Mouse (Mus musculus) neural tube, embryonic 13.5 days (tissue): Measurements from ENCODE around the gene Grin2c. TPM values are rescaled to one million over a fixed set of nuclear protein-coding genes. Genes with fewer than 3 reads are reported as not detected.

ENCODE experiments used
- ATAC-seq: fragments of 200-750 bp; cut with Nextera tagmentation; 2 replicates; pipeline ENCODE4 v1.8.0; 2017; ENCODE audit warnings: low read depth, mild to moderate bottlenecking, moderate TSS enrichment, moderate library complexity
- H3K27ac ChIP-seq: fragments of 300-500 bp; sonication (generic); replicated peaks from 2 replicates; pipeline ENCODE4 v1.5.1; 2015; ENCODE audit warnings: moderate library complexity, mild to moderate bottlenecking, inconsistent platforms
- H3K27me3 ChIP-seq: fragments of 300-500 bp; sonication (generic); 2 replicates; pipeline ENCODE4 v1.6.1; 2015; ENCODE audit warnings: mild to moderate bottlenecking, inconsistent platforms
- H3K36me3 ChIP-seq: fragments of 300-500 bp; sonication (generic); 2 replicates; pipeline ENCODE4 v1.6.1; 2015; ENCODE audit warnings: mild to moderate bottlenecking, inconsistent platforms
- H3K4me1 ChIP-seq: fragments of 300-500 bp; sonication (generic); replicated peaks from 2 replicates; pipeline ENCODE4 v1.6.1; 2015; ENCODE audit warnings: inconsistent platforms
- H3K4me2 ChIP-seq: fragments of 300-500 bp; sonication (generic); 2 replicates; pipeline ENCODE4 v1.6.1; 2015; ENCODE audit warnings: inconsistent platforms, mild to moderate bottlenecking, moderate library complexity
- H3K4me3 ChIP-seq: fragments of 300-500 bp; sonication (generic); 2 replicates; pipeline ENCODE4 v1.5.1; 2015; ENCODE audit warnings: mild to moderate bottlenecking, inconsistent platforms
- H3K9ac ChIP-seq: fragments of 300-500 bp; sonication (generic); 2 replicates; pipeline ENCODE4 v1.6.1; 2015; ENCODE audit warnings: moderate library complexity, mild to moderate bottlenecking, inconsistent platforms
- H3K9me3 ChIP-seq: fragments of 300-500 bp; sonication (generic); 2 replicates; pipeline ENCODE4 v1.6.1; 2016; ENCODE audit warnings: inconsistent platforms
- WGBS: fragments of 180-500 bp; shearing (Covaris S2); methylation state at CpG from one replicate; pipeline ENCODE4 v1.1.7; 2015; 5-methylcytosine and 5-hydroxymethylcytosine counted together
- polyA plus RNA-seq: library from polyadenylated mRNA; unstranded; fragments of >200 nt; fragmentation: Nextera tagmentation; extraction: Ambion mirVana; gene quantifications from 2 replicates; pipeline ENCODE4 v1.2.1, GENCODE M21; 2015

The Grin2c gene
- polyA plus RNA-seq, 1 experiment from 2014 or later = 0.57 TPM

- Histone ChIP-seq H3K4me3 (no peak overlapping the region), H3K4me2 (no peak overlapping the region), H3K27me3 (peaks cover 11% of the 10 kb centered on the region), H3K27ac (0 out of 2 replicates have a peak overlapping the region, but pooled peaks have one; percentile 0), H3K9ac (no peak overlapping the region), H3K4me1 (peaks cover 15% of the 10 kb centered on the region), H3K9me3 (no peaks in the 10 kb centered on the region), H3K36me3 (no peaks in the 10 kb centered on the region)
- ATAC-seq = no peak
- WGBS = 66% methylated on average over 14 of the region's 14 CpGs
These were observed 25.8 kb upstream of the Grin2c start for GRCm38 (mm10) chr11:115292631-115293375.

DNA sequence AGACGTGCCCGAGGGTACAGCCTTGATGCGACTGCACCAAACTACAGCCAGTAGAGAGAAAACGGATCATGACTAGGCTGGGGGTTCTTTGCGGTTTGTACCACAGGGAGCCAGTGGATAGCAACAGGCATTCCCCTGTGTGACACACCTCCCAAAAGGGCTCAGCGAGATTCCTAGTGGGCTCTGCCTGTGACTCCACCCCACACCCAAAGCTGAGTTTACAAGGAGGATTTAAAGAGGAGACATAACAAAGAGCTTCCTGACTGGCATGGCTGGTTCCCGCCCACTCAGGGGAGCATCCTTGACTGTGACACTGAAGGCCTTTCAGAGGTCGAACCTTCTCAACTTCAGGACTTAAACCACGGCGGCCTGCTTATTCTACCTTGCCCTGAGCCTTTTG lies 24.5 kb upstream of the Grin2c start:
- peaks cover 6% of the 10 kb centered on the region for H3K27me3 ChIP-seq
- no peak overlapping the region for H3K9ac ChIP-seq
- no peaks in the 10 kb centered on the region for H3K36me3 ChIP-seq
- H3K4me2 ChIP-seq = no peak overlapping the region
- H3K4me3 ChIP-seq = no peak overlapping the region
- H3K27ac ChIP-seq = no peak overlapping the region
- H3K9me3 ChIP-seq = no peaks in the 10 kb centered on the region
- H3K4me1 ChIP-seq = peaks cover 6% of the 10 kb centered on the region; the same call in 1 of the 2 replicates
- WGBS = 81% methylated on average over 10 of the region's 10 CpGs
- ATAC-seq = no peak

DNA sequence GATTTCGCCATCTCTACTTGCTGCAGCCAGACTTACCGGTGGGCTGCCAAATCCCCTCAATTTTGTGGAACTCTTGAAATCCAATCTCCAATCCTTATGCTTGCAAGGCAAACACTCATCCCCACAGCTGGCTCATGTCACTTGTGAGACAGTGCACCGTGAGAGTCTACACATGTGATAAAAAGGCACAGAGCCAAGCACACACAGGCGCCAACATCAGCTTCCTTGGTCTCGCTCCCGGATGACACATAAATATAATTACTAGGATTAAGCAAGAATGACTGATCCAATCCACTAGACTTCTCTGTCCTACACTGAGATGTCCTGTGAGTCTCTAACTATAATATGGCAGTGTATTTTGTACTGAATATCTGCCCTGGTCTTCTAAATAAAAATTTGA lies 23.9 kb upstream of the Grin2c start:
- H3K9me3 ChIP-seq = no peaks in the 10 kb centered on the region
- 82% methylated on average over 6 of the region's 6 CpGs for WGBS
- H3K4me1 ChIP-seq = peaks cover 9% of the 10 kb centered on the region; the same call in 1 of the 2 replicates
- H3K36me3 ChIP-seq = no peaks in the 10 kb centered on the region
- no peak overlapping the region for H3K27ac ChIP-seq
- H3K4me3 ChIP-seq = no peak overlapping the region
- ATAC-seq = no peak
- H3K4me2 ChIP-seq = no peak overlapping the region
- no peak overlapping the region for H3K9ac ChIP-seq
- H3K27me3 ChIP-seq = no peaks in the 10 kb centered on the region

GRCm38 (mm10) chr11:115290314-115290713 lies 23.3 kb upstream of the Grin2c start:
- Histone ChIP-seq H3K36me3 (no peaks in the 10 kb centered on the region), H3K4me3 (no peak overlapping the region), H3K4me1 (peaks cover 9% of the 10 kb centered on the region; the same call in 1 of the 2 replicates), H3K27ac (no peak overlapping the region), H3K9me3 (no peaks in the 10 kb centered on the region), H3K27me3 (no peaks in the 10 kb centered on the region), H3K9ac (no peak overlapping the region), H3K4me2 (no peak overlapping the region)
- ATAC-seq = no peak
- 94% methylated on average over 1 of the region's 1 CpGs for WGBS

- no peak for ATAC-seq
These were observed 22.8 kb upstream of the Grin2c start for GRCm38 (mm10) chr11:115289885-115290284.

DNA sequence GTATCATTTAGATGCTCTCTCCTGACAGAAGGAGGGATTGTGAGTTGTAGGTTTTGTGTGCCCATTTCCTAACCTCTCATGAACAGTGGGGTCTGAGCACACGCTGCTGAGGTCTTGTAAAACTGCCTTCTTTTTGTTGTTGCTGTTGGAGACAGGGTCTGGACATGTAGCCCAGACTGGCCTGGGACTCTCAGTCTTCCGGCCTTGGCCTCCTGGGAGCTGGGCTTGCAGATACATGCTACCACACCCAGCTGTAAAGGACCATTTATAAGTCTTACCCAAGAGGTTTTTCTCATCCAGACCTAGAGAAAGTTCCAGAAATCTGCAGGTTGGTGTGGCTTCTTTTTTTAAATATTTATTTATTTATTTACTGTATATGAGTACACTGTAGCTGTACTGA lies 21.3 kb upstream of the Grin2c start:
- no peak overlapping the region for H3K4me3 ChIP-seq
- WGBS = 88% methylated on average over 2 of the region's 2 CpGs
- H3K27me3 ChIP-seq = no peaks in the 10 kb centered on the region

More at GRCm38 (mm10) chr11:115289885-115290284, 22.8 kb upstream of the Grin2c start:
- Histone ChIP-seq H3K4me1 (peaks cover 9% of the 10 kb centered on the region; the same call in 1 of the 2 replicates), H3K4me3 (no peak overlapping the region), H3K9ac (no peak overlapping the region), H3K36me3 (no peaks in the 10 kb centered on the region), H3K4me2 (no peak overlapping the region), H3K27me3 (no peaks in the 10 kb centered on the region), H3K27ac (no peak overlapping the region), H3K9me3 (no peaks in the 10 kb centered on the region)
- WGBS = 85% methylated on average over 8 of the region's 8 CpGs

DNA sequence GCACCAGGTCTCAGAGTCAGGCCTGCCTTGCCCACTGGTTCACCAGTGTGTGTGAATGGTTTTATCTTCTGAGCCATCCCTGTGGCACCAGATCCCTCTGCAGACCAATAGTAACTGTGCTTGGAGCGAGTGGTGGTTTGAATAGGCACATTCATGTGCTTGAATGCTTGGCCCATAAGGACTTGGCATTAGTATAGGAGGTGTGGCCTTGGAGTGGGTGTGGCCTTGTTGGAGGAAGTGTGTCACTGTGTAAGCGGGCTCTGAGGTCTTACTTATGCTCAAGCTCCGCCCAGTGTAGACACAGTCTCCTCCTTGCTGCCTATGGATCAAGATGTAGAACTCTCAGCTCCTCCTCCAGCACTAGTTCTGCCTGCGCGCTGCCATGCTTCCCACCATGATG lies 20.3 kb upstream of the Grin2c start:
- peak; percentile 28; the same call in 1 of the 2 replicates for ATAC-seq

More for the DNA sequence above, 21.3 kb upstream of the Grin2c start:
- Histone ChIP-seq H3K4me1 (peaks cover 9% of the 10 kb centered on the region), H3K27ac (no peak overlapping the region), H3K9me3 (no peaks in the 10 kb centered on the region), H3K9ac (no peak overlapping the region), H3K36me3 (no peaks in the 10 kb centered on the region), H3K4me2 (no peak overlapping the region)
- ATAC-seq = no peak

DNA sequence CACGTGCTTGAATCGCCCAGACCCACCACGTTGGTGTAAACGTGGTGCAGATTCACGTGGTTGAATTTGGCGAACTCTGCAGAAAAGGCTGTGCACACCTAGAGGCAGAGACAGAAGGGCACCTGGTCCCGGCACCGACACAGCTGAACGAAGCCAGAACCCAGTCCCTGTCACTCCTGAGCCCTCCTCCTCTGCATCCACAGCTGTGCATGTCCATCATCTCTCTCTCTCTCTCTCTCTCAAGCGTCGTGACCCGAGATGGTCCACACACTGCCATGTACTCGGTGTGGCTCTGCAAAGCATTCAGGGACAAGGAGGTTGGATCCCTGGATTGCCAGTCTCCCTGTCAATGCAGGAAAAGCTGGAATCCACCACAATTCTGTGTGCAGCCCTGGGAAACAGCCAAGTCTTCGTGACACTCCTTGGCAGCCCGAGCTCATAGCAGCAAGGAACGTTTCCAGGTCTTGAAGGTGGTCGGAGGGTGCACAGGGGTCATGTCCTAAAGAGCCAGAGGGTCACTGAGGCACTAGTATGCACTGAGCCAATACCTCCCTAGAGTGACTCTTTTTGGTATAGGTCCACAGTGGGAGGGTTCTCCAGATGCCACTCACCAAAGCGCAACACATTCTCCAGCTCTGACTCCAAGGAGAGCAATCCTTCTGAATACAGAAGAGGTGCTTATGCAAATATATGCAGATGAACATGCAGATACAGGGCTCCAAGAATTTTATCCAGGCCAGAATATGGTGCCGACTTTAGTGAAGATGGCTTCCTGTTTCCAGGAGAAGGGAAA lies 19.4 kb upstream of the Grin2c start:
- H3K9me3 ChIP-seq = no peaks in the 10 kb centered on the region
- WGBS = 77% methylated on average over 19 of the region's 19 CpGs
- H3K9ac ChIP-seq = no peak overlapping the region
- no peak overlapping the region; the same call in 1 of the 2 replicates for H3K27ac ChIP-seq
- no peaks in the 10 kb centered on the region for H3K36me3 ChIP-seq
- no peak overlapping the region for H3K4me2 ChIP-seq
- no peaks in the 10 kb centered on the region for H3K27me3 ChIP-seq
- peaks cover 9% of the 10 kb centered on the region for H3K4me1 ChIP-seq
- ATAC-seq = no peak
- no peak overlapping the region for H3K4me3 ChIP-seq

More for the DNA sequence above, 20.3 kb upstream of the Grin2c start:
- whole genome bisulfite sequencing = 84% methylated on average over 5 of the region's 5 CpGs
- Histone ChIP-seq H3K4me1 (peaks cover 9% of the 10 kb centered on the region), H3K9me3 (no peaks in the 10 kb centered on the region), H3K27me3 (no peaks in the 10 kb centered on the region), H3K9ac (no peak overlapping the region), H3K36me3 (no peaks in the 10 kb centered on the region), H3K4me3 (no peak overlapping the region), H3K27ac (no peak overlapping the region), H3K4me2 (no peak overlapping the region)

DNA sequence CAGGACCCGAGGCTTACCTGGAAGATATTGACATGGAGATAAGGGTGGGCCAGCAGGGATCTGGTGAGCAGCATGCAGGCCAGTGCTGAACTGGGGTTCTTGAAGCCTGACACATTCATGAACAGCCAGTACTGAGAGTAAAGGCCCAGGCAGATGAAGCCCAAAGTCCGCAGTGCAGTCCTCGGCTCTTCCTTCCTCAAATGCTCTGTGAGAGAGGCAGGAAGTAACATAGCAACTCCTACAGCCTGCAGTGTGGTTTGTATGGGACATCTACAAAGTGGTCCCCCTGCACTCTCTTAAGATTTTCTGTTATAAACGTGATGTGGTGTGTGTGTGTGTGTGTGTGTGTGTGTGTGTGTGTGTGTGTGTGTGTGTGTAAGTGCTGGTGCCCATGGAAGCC lies 18.2 kb upstream of the Grin2c start:
- no peaks in the 10 kb centered on the region for H3K27me3 ChIP-seq
- no peak for ATAC-seq
- peaks cover 9% of the 10 kb centered on the region for H3K4me1 ChIP-seq
- no peak overlapping the region for H3K9ac ChIP-seq
- H3K4me3 ChIP-seq = no peak overlapping the region
- no peaks in the 10 kb centered on the region for H3K9me3 ChIP-seq
- no peaks in the 10 kb centered on the region for H3K36me3 ChIP-seq
- WGBS = 68% methylated on average over 4 of the region's 4 CpGs
- no peak overlapping the region for H3K4me2 ChIP-seq
- no peak overlapping the region for H3K27ac ChIP-seq

- Histone ChIP-seq H3K4me2 (no peak overlapping the region), H3K27ac (no peak overlapping the region), H3K9me3 (no peaks in the 10 kb centered on the region), H3K9ac (no peak overlapping the region), H3K36me3 (no peaks in the 10 kb centered on the region), H3K4me1 (peaks cover 9% of the 10 kb centered on the region), H3K4me3 (no peak overlapping the region), H3K27me3 (no peaks in the 10 kb centered on the region)
- ATAC-seq = no peak
- 80% methylated on average over 12 of the region's 12 CpGs for WGBS
These were observed 17.0 kb upstream of the Grin2c start for GRCm38 (mm10) chr11:115283891-115284620.

DNA sequence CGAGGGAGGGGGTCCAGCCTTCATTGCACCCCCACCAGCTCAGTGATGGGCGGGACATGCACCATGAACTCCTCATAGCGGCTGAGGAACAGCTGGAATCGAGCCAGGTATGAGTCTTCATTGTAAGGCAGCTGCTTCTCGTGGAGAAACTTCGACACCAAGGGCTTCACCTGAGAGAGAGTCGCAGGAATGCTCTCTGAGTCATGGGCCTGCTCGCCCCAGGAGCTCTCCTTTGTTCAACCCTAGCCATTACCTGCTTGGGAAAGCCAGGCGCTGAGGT lies 16.4 kb upstream of the Grin2c start:
- no peak for ATAC-seq
- no peaks in the 10 kb centered on the region for H3K9me3 ChIP-seq
- H3K4me1 ChIP-seq = peaks cover 9% of the 10 kb centered on the region
- H3K4me2 ChIP-seq = no peak overlapping the region
- no peaks in the 10 kb centered on the region for H3K27me3 ChIP-seq
- no peak overlapping the region; the same call in 1 of the 2 replicates for H3K9ac ChIP-seq
- H3K4me3 ChIP-seq = no peak overlapping the region
- WGBS = 78% methylated on average over 9 of the region's 9 CpGs
- H3K27ac ChIP-seq = no peak overlapping the region
- no peaks in the 10 kb centered on the region for H3K36me3 ChIP-seq
